Mouse (Mus musculus) ovary, postnatal 10 days (tissue): ENCODE data around the gene Ubn1.

Experiments
- DNase-seq: peaks from one replicate; pipeline ENCODE4 v3.0.0; 2022; ENCODE audit warnings: low spot score

The Ubn1 gene

DNA sequence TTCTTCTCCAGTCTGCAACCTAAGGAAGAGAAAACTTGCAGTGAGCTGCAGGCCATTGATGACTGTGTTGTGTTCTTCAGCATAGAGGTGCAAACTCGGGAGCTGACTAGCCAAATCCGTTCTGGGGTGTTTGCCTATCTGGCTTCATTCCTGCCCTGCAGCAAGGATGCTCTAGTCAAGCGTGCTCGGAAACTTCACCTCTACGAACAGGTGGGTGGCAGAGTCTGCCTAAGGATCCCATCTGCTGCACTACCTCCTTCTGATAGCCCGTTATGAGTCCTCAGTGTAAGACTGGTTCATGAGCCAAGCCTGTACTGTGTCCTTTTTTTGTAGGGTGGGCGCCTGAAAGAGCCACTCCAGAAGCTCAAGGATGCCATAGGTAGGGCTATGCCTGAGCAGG lies 22.1 kb downstream of the Ubn1 start:
- DNase-seq = no peak

DNA sequence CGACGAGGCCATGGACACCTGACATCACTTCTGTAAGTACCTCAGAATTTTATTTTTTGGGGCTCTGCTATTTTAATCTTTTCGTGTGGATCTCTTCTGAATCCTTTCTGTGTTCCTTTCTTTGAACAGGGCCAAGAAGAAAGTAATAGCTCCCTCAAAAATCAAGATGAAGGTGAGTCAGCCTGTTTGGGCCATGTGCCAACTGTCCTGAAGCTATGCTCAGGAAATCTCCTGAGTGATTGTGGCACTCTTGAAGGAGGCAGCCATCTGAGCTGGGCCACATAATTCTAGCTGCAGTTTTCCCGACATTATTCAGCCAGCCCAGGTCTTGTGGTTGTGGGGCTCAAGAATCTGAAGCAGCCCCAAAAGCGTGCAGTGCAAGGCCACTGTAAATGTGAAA lies 24.5 kb downstream of the Ubn1 start:
- no peak for DNase-seq

DNA sequence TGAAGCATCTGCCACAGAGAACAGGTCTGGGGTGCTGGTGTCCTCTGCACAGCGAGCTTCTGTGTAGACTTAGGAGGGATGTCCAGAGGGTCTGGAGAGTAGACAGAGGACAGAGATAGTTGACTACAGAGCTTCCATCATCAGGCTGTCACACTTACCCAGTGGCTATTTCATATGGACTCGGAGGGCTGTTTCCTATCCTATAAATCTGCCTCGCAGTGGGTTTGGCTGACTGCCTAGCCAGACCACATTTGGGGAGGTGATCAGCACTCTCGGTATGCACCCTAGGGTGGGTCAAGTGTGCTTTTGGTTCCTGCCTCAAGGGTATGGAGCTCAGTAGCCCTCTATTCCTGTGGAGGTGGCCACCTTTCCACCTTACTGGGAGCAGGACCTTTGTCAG lies 35.3 kb downstream of the Ubn1 start:
- no peak for DNase-seq

DNA sequence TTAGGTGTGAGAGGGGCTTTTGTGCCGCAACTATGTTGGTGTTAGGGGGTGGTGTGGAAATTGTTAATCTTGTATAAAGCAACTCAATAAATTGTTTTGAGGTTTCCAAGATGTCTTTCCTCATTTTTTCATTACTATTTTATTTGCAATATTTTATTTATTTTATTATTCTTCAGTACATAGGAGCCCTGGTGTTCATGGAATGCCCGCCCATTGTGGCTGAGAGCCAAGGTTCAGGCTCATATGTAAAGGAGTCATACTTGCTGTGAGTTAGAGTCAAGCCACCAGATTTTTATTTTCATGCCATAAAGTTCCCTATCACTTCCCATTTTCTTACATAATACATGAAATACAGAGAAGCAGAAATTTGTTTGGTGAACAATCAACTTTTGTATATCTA lies 36.3 kb downstream of the Ubn1 start:
- DNase-seq = no peak

DNA sequence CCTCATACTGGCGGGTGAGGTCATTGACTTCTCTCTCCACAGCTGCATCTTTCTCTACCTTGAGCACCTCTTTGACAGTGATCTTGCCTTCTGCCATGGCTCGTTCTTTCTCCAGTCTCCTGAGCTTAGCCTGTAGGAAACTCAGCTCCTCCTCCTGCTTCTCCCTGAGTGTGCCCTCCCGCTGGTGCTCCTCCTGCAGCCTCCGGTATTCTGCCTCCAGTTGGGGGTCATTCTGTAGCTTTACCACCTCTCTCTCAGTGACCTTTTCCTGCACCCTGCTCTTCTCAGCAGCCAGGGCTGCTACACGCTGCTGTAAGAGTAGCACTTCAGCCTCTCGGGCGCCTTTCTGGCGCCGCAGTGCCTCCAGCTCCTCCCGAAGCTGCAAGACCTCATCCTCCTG lies 39.2 kb downstream of the Ubn1 start:
- DNase-seq = no peak

DNA sequence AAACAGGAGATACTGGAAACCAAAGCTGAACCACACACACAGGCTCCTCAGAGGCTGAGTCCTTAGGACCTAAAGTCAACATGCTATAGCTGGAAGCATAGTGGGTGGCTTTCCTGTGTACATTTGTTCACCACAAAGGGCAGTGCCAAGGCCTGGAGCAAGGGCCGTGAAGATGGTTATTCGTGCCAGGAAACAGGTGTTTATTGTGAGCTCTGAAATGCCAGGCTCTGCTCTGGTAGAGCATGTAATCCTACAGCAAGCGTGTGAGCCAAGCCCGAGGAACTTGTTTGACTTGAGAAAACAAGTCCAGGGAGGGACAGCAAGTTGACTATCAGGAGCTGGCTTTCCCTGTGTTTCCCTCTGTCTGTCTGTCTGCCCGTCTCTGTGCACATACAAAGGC lies 43.4 kb downstream of the Ubn1 start:
- DNase-seq = no peak

DNA sequence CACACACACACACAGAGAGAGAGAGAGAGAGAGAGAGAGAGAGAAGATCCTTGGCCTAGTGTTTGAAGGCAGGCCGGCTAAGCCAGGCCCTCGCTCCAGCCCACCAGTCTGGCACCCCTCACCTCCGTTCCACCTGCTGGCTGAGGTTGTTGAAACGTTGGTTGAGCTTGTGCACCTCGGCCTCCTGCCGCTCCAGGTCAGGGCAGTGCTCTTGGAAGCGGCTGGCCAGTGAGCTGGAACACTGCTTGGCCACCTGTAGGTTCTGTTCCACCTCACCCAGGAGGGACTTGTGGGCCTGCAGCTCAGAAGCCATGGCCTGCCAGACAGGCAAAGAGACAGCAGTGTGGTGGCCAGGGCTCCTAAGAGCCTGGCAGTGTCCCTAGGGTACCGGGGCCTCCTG lies 46.6 kb downstream of the Ubn1 start:
- no peak for DNase-seq

DNA sequence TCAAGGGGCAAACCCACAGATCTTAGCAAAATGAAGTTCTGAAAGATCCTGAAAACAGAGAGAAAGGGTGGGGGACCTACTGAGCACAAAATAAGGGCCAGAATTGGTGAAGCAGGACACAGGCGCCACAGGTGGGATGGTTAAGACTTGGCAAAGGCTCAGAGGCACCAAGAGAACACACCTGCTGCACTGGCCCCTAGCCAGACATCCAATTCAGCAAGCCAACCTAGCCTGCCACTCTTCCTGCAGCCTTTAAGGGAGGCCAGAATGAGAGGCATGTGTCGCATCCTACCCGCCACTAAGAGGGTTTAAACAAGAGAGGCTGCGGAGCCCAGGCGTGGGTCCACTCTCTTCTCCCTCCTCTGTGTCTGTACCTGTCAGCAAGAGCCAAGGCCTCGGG lies 51.1 kb downstream of the Ubn1 start:
- no peak for DNase-seq

DNA sequence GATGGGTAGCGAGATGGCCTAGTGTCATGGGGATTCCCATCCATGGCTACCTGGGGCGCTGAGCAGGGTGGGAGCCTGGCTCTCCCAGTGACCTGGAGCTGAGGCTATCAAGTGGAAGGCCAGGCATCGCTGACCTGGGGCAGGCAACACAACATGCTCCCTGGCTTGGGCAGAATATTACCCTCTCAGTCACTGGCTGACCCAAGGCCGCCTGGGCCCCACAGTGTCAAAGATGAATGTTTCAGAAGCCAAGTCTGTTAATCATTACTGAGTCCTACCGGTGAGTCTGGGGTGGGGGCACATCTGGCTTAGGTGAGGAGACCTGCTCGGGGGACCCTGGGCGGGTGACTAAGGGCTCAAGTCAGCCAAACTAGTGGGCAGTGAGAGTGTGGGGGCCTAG lies 60.0 kb downstream of the Ubn1 start:
- no peak for DNase-seq

DNA sequence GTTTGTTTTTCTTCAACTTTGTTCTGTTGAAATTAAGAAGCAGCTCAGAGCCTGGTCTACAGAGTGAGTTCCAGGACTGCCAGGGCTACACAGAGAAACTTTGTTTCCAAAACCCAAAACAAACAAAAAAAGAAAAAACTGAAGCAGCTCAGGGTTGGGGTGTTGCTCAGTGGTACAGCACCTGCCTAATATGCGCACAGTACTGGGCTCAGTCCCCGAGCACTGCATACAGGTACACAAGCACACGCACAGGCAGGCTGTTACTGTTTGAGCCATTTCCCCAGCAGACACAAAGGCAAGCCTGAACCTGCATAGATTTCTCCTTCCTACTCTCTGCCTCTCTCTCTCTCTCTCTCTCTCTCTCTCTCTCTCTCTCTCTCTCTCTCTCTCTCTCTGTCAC lies 61.2 kb downstream of the Ubn1 start:
- DNase-seq = no peak

DNA sequence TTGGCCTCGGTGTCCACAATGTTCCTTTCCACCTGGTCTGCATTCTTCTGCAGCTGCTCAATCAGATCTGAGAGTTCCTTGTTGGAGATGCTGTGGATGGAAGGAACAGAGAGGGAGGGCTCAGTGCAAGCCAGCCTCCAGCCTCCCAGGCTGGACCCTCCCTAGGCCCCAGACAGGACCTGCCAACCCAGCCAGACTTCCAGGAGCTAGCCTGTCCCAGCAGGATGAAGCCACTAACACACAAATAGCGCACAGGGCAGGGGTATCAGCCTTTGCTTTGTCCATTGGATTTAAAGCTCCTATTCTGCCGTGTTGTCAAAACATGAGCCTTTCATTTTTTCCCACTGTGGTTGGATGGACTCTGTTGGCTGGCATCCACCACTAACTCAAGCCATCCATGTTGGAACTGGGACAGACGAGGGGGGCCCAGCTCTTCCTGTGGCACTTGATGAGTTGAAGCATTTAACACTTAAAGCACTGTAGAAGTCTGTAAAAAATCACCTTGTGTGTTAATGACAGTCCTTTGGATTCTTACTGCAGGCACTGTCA lies 63.2 kb downstream of the Ubn1 start:
- no peak for DNase-seq

DNA sequence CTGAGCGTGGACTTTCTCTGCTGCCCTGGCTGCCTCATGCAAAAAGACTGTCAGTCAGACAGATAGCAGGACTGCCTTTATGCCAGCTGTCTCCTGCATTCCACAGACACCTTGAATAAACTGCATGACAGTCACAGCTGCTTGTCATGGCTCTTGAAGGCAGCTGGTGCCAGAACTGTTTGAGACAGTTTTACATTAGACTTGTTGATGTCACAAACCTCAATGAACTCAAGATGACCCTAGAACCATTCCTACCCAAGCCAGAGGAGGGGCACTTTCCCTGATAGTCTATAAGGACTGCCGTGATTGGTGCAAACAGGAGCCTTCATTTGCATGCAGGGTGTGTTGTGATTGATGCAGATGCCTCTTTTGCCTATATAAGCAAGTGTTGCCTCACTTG lies 63.7 kb downstream of the Ubn1 start:
- no peak for DNase-seq

DNA sequence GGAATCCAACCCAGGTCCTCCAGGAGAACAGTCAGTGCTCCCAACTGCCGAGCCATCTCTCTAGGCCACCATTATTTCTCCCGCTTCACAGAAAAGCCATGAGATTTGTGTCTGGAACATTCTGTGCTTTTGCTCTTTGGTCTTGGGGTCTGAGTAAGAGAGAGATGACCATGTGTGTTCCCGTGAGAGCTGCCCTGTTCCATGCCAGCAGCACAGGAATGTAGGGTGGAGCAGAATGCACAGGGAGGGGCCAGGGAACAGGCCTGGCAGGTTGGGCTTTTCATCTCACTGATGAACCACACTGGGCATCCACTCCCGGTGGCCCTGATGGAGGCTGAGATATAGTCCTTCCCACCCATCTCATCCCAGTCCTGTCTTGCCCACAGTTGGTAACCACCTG lies 69.5 kb downstream of the Ubn1 start:
- DNase-seq = no peak

DNA sequence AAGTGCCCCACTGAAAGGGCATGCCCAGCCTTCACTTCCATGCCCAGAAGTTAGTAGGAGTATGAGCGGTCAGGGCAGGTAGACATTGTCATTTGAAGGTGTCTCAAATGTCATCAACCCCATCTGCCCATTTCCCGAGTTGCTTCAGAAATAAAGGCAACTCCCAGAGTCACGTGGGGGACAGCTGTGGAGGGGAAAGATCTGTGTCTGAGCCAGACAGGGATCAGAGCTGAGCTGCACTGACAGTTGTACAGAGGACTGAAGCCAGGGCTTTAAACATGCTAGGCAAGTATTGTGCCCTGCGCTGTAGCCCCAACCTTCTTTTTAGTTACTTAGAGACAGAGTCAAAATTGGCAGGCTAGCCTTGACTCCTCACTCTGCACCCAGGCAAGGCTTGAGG lies 70.0 kb downstream of the Ubn1 start:
- no peak for DNase-seq

DNA sequence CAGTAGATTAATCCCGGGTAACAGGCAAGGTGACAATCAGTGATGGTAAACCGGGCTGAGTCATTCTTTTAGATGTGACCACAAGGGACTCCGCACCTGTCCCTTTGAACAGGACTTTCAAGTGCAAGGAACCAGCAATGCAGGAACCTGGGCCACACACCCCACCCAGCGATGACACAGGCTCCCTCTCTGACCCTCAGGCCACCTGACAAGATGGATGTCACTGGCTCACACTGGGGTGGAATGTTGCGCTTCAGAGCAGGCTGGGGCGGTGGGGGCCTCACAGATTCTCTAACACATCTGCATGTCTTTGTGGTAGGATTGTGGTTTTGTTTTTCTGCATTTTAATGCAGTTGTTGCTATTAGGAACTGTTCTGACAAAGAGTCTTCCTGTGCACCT lies 73.6 kb downstream of the Ubn1 start:
- DNase-seq = no peak

DNA sequence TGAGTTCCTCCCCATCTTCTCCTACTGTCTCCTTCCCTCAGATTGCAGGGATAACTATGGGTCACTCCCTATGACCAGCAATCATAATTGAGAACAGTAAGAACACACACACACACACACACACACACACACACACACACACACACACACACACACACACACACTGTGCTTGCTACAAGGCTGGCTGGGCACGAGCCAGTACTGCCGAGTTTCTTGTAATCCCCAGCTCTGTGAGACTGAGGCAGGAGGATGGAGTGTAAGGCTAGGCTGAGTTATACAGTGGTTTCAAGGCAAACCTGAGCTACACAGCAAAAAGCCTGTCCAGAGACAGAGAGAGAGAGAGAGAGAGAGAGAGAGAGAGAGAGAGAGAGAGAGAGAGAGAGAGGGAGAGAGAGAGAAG lies 80.3 kb downstream of the Ubn1 start:
- no peak for DNase-seq

DNA sequence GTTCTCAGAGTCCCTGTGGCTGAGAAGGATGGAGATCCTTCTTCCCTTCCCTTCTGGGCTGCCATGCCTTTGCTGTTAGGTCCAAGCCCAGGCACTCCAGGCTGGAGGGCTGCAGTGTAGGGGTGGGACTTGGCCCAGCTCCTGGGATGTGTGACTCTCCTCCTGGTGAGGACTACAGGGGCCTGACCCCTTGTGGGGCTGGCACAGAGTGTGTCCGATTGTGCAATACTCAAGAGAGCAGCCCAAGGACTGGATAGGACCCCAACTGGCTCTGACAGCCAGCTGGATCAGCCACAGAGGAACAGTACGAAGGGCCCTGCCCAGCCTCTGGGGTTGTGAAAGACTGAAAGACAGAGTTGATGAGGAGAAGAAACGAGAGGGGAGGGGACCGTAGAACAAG lies 80.9 kb downstream of the Ubn1 start:
- no peak for DNase-seq

DNA sequence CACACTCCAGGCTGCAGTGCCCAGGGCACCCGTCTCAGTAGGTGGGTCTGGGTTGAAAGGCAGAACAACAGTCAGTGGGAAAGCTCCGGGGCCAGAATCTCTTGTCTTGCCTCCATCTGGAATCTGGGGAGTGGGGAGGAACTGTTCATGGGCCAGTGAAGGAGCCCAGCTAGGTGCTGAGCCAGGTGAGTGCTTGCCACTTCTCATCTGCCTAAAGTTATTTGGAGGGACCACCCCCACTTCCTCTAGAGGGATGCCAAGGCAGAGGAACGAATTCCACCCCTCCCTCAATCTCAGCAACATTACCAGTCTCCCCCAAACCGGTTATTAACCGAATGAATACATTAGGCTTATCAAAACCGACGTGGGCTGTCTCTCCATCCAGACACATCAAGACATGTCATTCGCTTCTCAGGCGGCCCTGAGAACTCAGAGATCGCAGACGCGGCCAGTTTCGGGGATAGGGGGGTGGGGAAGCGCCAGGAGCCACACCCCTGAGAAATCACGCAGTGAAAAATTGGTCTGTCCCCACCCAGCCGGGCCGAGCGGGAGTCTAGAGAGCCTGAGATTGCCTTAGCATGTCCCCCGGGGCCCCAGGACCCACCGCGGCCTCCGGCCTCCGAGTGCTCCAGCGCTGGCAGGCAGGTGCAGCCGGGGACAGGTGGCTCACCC lies 81.5 kb downstream of the Ubn1 start:
- no peak for DNase-seq

DNA sequence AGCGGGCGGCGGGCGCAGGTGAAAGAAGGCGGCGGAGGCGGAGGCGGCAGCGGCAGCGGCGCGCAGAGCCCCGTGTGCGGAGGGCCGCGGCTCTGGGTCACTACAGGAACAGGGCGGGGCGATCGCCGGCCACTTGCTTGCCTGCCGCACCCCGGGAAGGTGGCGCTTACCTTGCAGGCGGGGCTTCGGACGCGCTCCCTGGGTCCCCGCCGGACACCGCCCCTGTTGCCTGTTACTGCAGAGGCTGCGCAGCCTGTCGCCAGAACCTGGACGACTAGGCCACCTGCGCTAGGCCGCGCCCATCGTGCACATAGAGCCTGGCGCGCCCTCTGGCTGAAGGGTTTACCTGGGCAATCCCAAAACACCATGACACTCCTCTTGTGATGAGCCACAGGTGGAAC lies 82.5 kb downstream of the Ubn1 start, which contains the start of gene Ppl:
Gene Ppl, minus strand, starts transcription at position 21 of the 401 bp plus-strand sequence.
- no peak for DNase-seq

DNA sequence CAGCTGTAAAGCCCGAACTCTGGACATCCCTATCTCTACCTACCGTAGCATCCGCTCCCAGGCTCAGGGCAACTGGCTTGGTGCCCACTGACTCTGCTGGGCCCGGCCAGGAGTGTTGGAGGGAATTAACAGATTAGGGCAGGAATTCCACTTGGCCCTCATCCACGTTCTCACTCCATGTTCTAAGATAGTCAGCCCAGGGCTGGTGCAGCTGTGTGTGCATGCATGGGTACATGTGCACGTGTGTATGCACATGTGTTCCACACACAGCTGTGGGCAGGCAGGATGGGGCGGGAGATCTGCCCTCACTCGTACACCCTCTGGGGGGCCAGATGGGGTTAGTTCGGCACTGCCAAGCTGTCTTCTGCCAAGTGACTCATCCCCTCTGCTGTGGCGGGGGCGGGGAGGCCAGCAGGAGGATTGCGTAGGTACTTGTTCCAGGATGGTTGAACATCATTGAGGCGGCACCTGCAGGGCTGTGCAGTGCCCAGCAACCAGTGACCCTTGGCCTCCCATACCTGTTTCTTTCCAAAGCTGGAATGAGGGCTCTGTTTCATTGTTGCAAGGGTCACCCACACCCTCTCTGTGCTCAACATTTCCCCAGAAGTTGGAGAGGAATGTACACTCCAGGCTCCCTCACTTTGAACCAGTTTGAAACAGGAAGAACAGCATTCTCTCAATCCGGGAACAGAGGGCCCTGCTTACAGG lies 84.9 kb downstream of the Ubn1 start:
- DNase-seq = no peak

DNA sequence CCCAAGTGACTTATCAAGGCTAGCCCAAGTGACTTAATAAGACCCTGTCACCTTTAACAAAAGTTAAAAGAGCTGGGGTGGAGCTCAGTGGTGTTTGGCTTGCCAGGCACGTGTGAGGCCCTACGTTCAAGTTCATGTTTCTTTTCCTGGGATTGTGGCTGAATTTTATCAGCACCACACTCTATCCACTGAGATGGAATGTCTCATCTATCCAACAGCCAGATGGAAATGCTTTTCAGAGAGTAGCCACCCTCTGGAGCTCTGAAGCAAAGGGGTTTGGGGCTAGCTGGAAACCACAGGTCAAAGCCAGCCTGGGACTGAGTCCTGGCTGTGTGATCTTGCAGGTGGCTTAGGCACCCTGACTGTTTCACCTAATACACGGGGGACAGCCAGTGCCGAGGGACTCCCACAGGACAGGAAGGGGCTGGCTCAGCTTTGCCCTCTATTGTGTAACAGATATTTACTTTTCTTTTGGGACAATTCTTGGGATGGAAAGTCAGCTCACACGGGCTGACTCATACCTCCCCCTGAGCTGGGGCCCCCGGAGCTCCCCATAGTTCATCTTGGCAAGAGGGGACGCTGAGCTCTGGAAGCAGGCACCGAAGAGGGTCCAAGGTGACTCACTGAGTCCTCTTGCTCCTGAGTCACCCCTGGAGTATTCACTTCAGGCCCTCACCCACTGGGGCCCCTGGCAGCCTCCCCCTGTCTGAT lies 85.8 kb downstream of the Ubn1 start:
- DNase-seq = no peak
